Mouse (Mus musculus): ENCODE results near the gene Tspan7.

Gene Tspan7

DNA sequence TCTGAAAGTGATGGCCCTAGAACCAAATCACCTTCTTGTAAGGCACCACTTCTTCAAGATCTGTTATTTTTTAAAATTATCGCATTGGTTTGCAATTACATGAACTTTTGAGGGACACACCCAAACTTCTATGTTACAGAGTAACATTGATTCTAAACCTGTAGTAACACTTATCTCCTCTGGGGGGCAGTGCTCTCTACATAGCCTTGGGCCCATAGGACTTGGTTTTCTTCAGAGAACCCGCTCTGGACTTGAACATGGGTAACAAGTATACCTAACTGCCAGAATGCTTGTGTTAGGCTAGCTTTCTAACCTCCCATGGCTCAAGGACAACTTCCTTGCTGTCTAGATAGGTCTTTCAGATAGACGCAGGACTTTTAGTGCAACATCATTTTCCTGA is 64.8 kb downstream of the Tspan7 start:
- no peak for DNase-seq (ENCODE audit: low spot score in 2 of 2)

DNA sequence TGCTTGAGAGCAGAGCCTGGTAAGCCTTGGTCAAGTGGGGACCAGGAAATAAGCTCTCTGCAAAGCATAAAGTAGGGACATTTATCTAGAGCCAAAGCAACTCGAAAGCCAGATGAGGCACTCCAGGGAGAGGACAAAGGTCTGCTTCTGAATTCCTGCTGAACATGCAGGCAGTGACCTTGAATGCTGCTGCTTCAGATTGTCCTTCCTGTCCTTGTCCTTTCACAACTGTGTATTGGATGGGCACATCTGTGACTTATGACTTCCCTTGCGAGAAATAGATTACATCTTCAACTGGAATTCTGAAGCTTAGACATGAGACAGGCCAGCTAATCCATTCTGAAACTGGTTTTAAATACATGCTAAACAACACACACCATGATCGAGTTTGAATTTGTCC is 71.9 kb downstream of the Tspan7 start:
- no peak for DNase-seq (ENCODE audit: low spot score in 2 of 2)

DNA sequence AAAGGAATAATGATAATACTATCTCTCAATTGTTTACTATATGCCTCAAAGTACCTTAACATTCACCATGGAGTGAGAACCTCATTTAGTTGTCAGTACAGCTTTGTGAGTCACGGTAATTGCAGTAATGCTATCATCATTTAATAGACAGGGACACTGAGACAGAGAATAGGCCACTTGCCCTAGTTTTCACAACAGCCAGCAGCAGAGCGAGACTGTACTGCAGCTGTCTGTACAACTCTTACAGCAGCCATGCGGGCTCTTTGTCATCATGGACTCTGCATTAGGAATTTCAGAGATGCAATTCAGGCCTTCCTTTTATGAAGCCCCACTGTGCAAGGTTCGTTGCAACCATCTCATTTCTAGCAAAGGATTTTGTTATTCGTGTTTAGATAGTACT is 72.6 kb downstream of the Tspan7 start:
- DNase-seq (ENCODE audit: low spot score in 2 of 2), result no peak

DNA sequence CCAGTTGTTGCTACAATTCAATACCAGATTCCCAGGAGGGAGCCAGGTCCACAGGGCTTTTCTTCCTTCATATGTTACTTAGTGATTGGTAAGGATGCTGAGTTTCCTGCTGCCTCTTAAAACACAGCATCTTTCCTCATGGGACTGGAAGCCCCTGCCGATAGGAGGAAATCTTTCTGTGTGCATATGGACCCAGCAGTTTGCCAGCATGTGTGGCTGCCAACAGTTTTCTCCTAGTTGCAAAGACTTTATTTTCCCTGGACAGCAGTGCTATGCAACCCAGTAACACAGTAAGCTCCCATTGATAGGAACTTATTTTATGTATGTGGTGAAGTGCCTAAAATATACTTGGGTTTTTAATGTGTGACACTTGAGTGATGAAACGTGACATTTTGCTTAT is 73.7 kb downstream of the Tspan7 start:
- DNase-seq (ENCODE audit: low spot score in 2 of 2), result no peak

DNA sequence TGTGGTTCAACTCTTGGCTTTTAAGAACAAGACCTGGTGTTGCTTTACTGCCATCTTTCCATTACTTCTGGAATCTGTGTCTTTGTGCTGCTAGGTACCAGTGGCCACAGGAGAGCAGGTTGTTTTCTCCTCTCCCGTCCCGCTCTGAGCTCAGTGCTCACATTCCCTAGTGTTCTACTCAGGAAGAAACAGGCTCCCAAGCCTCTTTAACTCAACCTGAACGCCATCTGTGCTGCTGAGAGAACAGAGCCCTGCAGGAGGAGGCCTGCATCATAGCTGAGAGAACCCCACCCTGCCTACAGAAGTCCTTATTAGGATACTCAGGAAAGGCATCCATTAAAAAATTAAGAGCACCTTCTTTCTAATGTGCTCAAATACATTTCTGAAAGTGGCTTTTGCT is 80.9 kb downstream of the Tspan7 start:
- DNase-seq (ENCODE audit: low spot score in 2 of 2), result no peak

DNA sequence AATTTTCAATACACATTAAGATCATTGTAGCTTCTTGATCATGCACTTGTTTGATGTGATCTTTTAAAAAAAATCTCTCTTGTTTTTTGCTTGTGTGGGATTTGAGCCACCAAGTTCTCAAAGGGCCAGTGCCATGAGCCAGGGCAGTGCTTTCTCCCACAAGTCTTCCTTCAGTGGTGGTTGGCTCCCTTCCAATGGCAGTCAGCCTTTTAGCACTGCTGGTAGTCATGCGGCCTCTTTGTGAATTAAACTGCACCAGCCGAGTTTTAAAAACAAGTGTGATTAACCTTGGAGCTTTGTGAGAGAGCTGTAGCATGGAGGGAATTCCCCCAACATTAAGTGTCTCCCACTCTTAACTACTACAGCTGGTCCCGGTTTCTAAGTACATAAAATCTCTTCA is 89.6 kb downstream of the Tspan7 start:
- peak; percentile 10 to 13 for DNase-seq (ENCODE audit: low spot score in 2 of 2)

DNA sequence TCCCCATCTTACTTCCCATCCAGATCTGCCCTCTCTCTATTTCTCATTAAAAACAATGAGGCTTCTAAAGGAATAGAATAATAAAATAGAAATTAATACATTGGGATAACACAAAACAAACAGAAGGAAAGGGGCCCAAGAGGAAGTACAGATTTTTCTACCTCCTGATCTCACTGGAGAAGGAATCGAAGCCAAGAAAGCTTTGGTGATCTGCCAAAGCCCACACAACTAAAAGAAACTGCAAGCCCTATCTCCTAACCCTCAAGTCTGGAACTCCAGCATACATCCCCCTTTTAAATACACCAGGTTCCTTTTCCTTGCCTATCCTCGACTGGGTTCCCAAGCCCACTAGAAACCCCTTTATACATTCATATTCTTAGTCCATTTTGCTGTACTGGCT is 90.4 kb downstream of the Tspan7 start:
- no peak for DNase-seq (ENCODE audit: low spot score in 2 of 2)

DNA sequence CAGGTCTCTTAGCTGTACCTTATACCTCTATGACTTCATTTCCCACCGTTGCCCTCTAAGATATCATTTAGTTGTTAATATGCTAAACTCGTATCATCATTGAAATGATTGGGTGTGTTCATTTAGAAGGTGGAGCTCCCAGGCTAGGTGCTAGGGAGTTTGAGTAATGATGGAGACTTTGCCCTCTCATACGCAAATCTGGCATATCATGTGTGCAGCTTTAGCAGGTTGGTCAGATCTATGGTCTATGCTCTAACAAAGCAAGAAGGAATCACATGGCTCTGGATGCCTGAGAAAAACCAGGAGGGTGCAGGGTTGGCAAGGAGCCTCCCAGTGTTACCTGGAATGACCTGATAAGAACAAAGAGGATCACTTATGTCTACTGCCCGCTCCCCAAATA is 91.4 kb downstream of the Tspan7 start:
- no peak for DNase-seq (ENCODE audit: low spot score in 2 of 2)

DNA sequence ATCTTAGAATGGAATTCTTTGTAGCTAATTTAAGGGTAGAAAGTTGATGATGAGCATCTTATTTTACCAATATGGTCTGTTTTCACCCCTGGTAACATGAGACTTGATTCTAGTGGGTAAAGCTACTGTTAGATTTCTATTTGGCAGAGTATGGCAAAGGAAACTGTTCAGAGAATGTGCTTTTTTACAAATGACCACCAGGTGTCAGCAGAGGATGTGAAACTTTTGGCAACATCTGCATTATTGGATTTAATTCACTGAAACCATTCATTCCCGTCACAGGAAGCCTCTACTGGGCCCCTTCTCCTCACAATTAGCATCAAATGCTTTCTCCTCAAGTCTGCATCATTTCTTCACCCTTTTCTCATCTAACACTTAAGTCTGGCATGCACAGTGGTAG is 92.4 kb downstream of the Tspan7 start:
- DNase-seq (ENCODE audit: low spot score in 2 of 2), result no peak

DNA sequence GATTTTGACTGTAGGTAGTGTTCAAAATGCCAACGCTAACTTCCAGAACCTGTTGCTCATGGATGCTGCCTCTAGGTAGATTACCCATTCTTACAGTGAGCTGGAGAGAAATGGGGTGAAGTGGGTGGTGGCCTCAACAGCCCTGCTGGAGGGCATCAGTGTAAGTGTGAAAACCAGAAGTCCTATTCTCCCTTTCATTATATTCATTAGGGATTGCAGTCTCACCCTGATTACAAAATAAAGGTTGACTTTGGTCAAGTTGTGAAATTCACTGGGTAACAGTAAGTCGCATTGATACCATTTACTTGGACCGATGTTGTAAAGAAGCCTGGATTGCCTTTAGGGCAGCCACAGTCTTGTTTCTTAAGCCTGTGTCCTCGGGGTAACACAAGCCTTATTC is 97.8 kb downstream of the Tspan7 start:
- DNase-seq (ENCODE audit: low spot score in 2 of 2), result no peak

DNA sequence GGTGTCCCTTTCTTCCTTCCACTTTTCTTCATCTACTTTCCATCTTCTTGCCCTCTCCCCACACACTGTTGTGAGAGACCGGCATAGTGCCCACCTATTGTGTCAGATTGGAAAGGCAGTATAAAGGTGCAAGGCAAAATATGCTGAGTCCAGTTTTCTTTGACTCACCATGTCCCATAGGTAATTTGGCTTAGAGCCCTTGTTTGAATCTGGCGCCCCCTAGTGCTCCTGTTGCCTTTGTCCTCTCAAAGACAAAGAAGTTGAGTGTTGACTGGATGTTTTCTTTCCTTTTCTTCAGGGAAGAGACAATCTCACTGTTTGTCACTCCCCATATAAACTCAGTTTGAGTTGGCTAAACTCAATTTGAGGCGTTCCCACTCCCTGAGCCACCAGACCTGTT is 107.3 kb downstream of the Tspan7 start:
- DNase-seq (ENCODE audit: low spot score in 2 of 2), result no peak

DNA sequence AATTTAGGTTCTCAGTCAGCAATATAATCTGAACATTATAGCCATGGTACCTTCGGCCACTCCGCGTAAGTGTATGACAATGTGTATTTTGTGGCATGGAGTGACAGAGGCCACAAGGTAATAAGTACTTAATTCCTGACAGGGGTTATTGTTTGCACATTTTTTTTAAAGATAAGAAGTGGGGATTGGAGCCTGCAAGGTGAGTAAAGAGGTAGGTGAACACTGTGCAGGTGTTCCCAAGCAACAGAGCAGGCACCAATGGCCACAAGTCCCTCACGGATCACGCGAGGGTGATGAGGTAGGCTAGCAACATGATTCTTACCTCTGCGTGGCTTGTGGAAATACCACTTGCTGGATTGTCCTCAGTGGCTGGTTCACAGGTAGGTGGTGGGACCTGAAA is 108.6 kb downstream of the Tspan7 start:
- no peak for DNase-seq (ENCODE audit: low spot score in 2 of 2)

DNA sequence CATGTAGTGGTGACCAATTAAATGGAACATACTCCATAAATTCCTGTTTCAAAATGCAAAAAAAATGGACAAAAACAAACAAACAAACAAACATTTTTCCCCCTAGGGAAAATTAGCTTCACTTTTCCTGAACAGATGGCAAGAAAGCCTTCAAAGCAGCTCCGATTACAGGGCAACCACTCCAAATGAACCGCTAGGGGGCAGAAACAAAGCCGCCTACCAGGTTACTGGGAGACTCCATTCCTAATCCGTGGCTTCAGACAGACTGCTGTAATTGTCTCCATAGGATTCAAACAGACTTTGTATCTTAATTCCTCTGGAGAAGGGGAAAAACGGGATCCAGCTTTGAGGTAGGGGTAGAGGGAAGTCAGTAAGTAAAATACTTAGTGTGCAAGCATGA is 132.2 kb downstream of the Tspan7 start:
- no peak for DNase-seq (ENCODE audit: low spot score in 2 of 2)

DNA sequence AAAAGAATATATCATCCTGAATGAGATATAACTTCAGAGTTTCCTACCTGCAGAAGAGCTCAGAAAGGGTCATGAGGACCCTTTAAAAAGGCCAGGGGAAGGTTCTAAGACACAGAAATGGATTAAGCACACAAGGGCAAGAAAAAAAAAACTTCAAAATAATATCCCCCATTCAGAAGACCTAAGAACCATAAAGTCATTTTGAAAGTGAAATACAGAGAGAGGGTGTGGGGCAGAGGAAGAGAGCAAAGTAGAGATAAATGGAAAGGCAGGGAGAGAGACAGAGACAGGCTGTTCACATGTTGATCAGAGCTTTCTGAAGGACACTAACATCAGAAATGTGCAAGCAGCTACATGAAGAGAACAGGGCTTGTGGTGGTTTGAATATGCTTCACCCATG is 156.1 kb downstream of the Tspan7 start:
- DNase-seq (ENCODE audit: low spot score in 2 of 2), result no peak
